Mouse (Mus musculus) T-helper 2 cell (primary cell): ENCODE results near the gene Syne1.

Experiments used
- in situ Hi-C: fragments of 300-600 bp; cut with MboI, MseI; formaldehyde crosslinking; loops from one replicate; pipeline ENCODE4 v1.15.1; 2025; ENCODE audit warnings: high pct_unique_total_duplicates

Gene Syne1

GRCm38 (mm10) chr10:5439802-5440350 lies 111.4 kb downstream of the Syne1 start:
- in situ Hi-C loops = no loop called here

DNA sequence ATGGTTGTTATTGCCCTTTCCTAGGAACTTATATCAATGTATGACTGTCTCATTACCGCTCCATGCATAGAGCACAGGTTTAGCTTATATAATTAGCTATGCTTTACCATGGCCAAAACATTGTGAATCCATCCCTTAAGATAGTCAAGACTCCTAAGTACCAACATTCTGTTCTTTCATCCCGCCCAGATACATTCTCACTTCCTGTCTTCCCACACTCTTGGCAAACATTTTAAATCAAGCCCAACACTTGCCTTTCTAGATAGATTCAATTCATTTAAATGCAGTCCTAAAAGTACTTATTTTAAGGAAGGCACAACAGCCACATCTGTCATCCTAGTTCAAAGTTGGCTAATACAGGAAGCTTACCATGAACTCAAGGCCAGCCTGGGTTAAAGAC lies 113.5 kb downstream of the Syne1 start:
- in situ Hi-C loops = no loop called here

- in situ Hi-C loops = no loop called here
Observed at GRCm38 (mm10) chr10:5423984-5424383, 127.3 kb downstream of the Syne1 start.

GRCm38 (mm10) chr10:5415730-5416129 lies 135.6 kb downstream of the Syne1 start:
- in situ Hi-C loops = no loop called here

- in situ Hi-C loops = no loop called here
Observed at GRCm38 (mm10) chr10:5384131-5384776, 167.0 kb downstream of the Syne1 start.

DNA sequence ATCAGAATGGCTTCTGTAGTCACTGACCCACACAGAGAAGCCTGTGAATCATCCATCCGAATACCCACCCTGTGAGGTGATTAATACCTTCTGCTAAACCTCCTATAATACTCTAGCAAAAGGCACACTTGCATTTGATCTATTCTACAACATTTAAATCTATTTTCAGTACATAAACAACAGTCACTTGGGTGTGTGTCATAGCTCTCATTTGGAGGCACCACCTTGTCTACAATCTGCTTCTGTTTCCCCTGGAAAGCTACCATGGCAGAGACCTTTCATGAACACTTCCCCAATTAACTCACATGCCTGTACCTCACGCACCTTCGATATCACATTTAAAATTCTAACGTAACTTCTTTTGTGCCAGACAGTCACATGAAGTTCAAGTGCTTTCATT lies 169.7 kb downstream of the Syne1 start:
- in situ Hi-C loops = no loop called here

- in situ Hi-C loops = no loop called here
Observed at GRCm38 (mm10) chr10:5378969-5379368, 172.3 kb downstream of the Syne1 start.

GRCm38 (mm10) chr10:5369599-5369998 lies 181.7 kb downstream of the Syne1 start:
- in situ Hi-C loops = no loop called here

GRCm38 (mm10) chr10:5368266-5368665 lies 183.0 kb downstream of the Syne1 start:
- in situ Hi-C loops = no loop called here

DNA sequence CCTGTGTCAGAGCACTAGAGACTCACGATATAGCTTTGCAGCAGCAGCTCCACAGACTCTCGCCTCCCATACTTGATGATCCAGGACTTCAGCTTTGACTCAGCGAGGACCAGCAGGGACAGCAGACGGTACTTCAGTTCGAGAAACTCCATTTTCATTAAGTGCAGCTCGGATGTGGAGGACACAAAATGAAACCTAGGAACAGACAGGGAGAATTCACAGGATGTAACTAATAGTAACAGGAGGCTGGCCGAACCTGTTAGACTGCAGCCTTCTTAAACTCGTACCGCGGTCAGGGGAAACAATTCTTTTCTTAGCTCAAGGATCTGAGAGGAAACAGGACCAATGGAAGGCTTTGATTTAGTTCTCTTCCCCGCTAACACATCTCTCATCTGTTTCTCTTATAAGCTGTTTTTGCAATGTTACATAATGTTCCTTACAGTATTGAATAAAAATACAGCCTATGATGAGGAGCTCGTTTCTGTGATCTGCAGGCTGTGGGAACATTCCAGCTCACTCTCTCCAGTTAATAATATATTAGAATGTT lies 183.7 kb downstream of the Syne1 start:
- in situ Hi-C loops = no loop called here

- in situ Hi-C loops = no loop called here
Observed at GRCm38 (mm10) chr10:5360560-5360959, 190.7 kb downstream of the Syne1 start.

DNA sequence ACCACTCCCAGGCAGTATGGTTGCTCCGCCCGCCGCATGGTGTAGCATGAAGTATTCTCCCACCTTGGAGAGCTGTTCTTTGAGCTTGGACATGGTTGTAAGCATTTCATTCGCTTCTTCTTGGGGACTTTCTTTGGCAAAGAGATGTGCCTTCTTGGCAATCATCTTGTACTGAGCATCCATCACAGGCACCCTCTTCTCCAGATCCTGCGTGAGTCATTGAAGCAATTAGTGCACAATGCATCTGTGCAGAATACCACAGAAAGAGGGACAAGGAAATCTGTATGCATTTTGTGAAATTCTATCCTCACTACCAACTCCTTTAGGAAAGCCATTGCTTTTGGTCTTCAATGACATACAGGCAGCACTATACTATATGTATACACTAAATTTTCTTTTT lies 194.7 kb downstream of the Syne1 start:
- in situ Hi-C loops = no loop called here

GRCm38 (mm10) chr10:5353390-5353789 lies 197.9 kb downstream of the Syne1 start:
- in situ Hi-C loops = no loop called here

DNA sequence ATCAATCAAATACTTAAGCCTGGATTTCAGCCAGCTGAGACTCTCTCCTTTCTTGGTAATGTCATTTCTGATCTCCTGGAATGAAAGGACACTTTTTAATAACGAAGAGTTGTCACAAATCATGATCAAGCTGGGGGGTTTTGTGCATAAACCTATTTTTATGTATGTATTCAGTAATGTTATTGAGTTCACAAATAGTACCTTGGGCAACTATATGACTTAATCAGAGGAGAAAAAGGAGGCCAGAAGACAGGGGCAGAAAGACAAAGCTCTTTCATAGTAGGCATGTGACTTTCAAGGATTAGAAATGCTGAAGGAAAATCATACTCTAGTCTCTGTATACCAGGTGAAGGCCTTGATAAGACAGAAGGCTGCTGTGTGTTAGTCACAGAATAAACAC lies 204.4 kb downstream of the Syne1 start:
- in situ Hi-C loops = no loop called here

- in situ Hi-C loops = no loop called here
Observed at GRCm38 (mm10) chr10:5343211-5343610, 208.1 kb downstream of the Syne1 start.

DNA sequence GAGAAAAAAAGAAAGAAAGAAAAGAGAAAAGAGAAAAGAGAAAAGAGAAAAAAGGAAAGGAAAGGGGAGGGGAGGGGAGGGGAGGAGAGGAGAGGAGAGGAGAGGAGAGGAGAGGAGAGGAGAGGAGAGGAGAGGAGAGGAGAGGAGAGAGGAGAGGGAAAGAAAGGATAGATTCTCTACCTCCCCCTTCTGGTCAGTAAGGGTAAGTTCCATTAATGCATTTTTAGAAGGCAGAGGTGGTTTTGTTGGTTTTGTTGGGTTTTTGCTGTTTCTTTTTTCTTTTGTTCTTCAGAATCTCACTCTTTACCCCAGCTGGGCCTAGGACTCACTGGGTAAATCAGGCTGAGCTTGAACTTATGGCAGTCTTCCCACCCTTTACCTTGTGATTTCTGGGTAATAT lies 214.9 kb downstream of the Syne1 start:
- in situ Hi-C loops = no loop called here

GRCm38 (mm10) chr10:5332801-5333200 lies 218.5 kb downstream of the Syne1 start:
- in situ Hi-C loops = no loop called here

DNA sequence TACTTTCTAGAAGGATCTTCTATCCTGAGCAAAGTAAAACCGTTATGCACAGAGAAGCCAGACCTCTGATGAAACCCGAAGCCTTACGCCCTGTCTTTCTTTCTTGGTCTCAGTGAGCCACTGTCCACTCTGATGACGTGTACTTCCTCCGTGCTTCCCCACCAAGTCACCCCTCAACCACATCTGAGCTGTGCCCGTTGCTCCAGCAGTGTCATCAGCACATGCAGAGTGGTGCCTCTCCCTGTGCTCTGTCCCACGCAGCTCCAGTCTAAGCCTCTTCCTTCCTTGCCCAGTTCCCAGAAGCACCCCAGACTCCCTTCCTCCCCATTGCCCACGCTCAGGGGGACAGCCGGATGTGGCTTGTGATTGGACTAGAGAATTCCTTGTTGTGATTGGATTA lies 224.6 kb downstream of the Syne1 start:
- in situ Hi-C loops = no loop called here

- in situ Hi-C loops = no loop called here
Observed at GRCm38 (mm10) chr10:5323741-5324395, 227.4 kb downstream of the Syne1 start.

GRCm38 (mm10) chr10:5322562-5322961 lies 228.7 kb downstream of the Syne1 start:
- in situ Hi-C loops = no loop called here

GRCm38 (mm10) chr10:5317602-5318001 lies 233.7 kb downstream of the Syne1 start:
- in situ Hi-C loops = no loop called here

- in situ Hi-C loops = no loop called here
Observed at GRCm38 (mm10) chr10:5312437-5312836, 238.8 kb downstream of the Syne1 start.
